Mouse (Mus musculus) neural tube, embryonic 14.5 days (tissue): Measurements from ENCODE around the gene Ccdc187. TPM values are rescaled to one million over a fixed set of nuclear protein-coding genes. Genes with fewer than 3 reads are reported as not detected.

Source experiments
- ATAC-seq: fragments of 200-750 bp; cut with Nextera tagmentation; 2 replicates; pipeline ENCODE4 v1.8.0; 2017; ENCODE audit warnings: low read depth, mild to moderate bottlenecking, moderate TSS enrichment, moderate library complexity
- H3K27ac ChIP-seq: fragments of 300-500 bp; sonication (generic); 2 replicates; pipeline ENCODE4 v1.5.1; 2014; ENCODE audit warnings: low read depth, mild to moderate bottlenecking, control low read depth, low read length, moderate library complexity, mixed read lengths
- H3K27me3 ChIP-seq: fragments of 300-500 bp; sonication (generic); 2 replicates; pipeline ENCODE4 v1.6.1; 2014; ENCODE audit warnings: low read length; ENCODE audit not compliant: control insufficient read depth, insufficient read depth
- H3K36me3 ChIP-seq: fragments of 300-500 bp; sonication (generic); 2 replicates; pipeline ENCODE4 v1.6.1; 2014; ENCODE audit warnings: low read length, mixed read lengths; ENCODE audit not compliant: control insufficient read depth, insufficient read depth
- H3K4me1 ChIP-seq: fragments of 300-500 bp; sonication (generic); 2 replicates; pipeline ENCODE4 v1.6.1; 2014; ENCODE audit warnings: low read length; ENCODE audit not compliant: control insufficient read depth, insufficient read depth
- H3K4me2 ChIP-seq: fragments of 300-500 bp; sonication (generic); 2 replicates; pipeline ENCODE4 v1.6.1; 2014; ENCODE audit warnings: mild to moderate bottlenecking, low read depth, low read length, control low read depth
- H3K4me3 ChIP-seq: fragments of 300-500 bp; sonication (generic); 2 replicates; pipeline ENCODE4 v1.5.1; 2014; ENCODE audit warnings: low read depth, low read length, control low read depth, mixed read lengths
- H3K9ac ChIP-seq: fragments of 300-500 bp; sonication (generic); replicated peaks from 2 replicates; pipeline ENCODE4 v1.6.1; 2014; ENCODE audit warnings: low read depth, mild to moderate bottlenecking, control low read depth, low read length, mixed read lengths
- H3K9me3 ChIP-seq: fragments of 300-500 bp; sonication (generic); 2 replicates; pipeline ENCODE4 v1.6.1; 2016; ENCODE audit warnings: low read length; ENCODE audit not compliant: control insufficient read depth
- WGBS: fragments of 180-500 bp; shearing (Covaris S2); extraction: QIAGEN DNeasy Blood & Tissue Kit; methylation state at CpG from one replicate; pipeline ENCODE4 v1.1.7; 2014; 5-methylcytosine and 5-hydroxymethylcytosine counted together
- polyA plus RNA-seq: library from polyadenylated mRNA; unstranded; fragments of >200 nt; fragmentation: Nextera tagmentation; extraction: Ambion mirVana; gene quantifications from 2 replicates; pipeline ENCODE4 v1.2.1, GENCODE M21; 2014

The Ccdc187 gene
- polyA plus RNA-seq, 1 experiment from 2014 or later: 0.08 TPM

DNA sequence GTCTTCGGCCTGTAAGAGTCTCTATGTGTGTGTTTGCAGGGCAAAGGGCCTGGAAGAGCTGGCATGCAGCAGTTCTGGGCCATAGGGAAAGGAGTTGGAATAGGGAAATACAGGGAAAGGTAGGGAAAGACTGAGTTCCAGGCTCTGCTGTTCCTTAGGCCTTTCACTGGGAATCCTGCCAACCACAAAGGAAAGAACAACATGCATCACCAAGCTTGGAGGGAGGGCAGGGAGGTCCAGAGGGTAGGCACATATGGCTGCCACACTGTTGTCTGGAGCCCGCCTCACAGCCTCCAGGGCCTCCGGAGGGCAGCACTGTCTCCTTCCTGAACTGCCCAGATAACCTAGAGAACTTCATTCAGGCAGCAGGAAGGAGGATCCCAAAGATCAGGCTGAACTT lies 70.4 kb downstream of the Ccdc187 start:
- Histone ChIP-seq H3K4me3 (no peak overlapping the region), H3K9me3 (no peaks in the 10 kb centered on the region), H3K27ac (no peak overlapping the region), H3K27me3 (no peaks in the 10 kb centered on the region), H3K4me2 (no peak overlapping the region), H3K36me3 (peaks cover 29% of the 10 kb centered on the region), H3K9ac (no peak overlapping the region), H3K4me1 (no peaks in the 10 kb centered on the region)
- WGBS: 91% methylated on average over 3 of the region's 3 CpGs
- ATAC-seq: no peak

DNA sequence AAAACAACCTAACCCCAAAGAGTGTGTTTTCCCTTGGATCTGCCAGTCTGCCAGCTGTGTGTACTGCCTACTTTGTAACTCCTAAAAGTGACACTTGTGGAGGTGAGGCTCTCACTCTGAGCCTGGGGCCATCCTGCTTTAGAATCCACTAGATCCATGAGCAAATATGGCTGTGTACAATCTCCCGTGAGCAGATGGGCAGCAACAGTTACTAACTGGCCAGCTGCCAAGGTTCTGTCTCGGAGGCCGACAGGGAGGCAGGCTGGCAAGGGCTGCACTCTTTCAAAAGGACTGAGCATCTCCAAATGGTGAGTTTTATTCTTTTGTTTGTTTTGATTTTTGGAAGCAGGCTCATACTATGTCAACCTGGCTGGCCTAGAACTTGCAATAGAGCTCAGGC lies 79.8 kb downstream of the Ccdc187 start:
- ATAC-seq: no peak
- WGBS: 21% methylated on average over 3 of the region's 3 CpGs
- Histone ChIP-seq H3K9ac (no peak overlapping the region), H3K27ac (no peak overlapping the region), H3K4me3 (no peak overlapping the region), H3K9me3 (no peaks in the 10 kb centered on the region), H3K36me3 (peaks cover 33% of the 10 kb centered on the region), H3K4me1 (no peaks in the 10 kb centered on the region), H3K4me2 (no peak overlapping the region), H3K27me3 (no peaks in the 10 kb centered on the region)

DNA sequence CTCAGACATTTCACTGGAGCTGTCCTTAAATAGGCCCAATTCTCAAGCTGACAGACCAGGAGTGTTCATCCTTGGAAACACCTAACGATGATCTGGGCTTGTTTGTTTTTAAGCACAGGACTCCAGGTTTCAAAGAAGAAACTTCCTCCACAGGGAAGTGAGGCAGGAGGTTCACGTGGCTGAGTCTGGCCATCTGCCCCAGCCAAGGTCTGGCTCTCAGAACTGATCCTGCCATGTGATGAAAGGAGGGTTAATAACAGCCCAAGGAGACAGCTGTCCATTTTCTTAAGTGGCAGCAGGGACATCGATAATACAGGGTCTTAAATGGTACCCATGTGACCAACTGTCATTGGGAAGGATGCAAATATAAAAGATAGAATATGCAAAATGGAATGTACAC lies 84.8 kb downstream of the Ccdc187 start:
- no peaks in the 10 kb centered on the region for H3K9me3 ChIP-seq
- no peak overlapping the region for H3K27ac ChIP-seq
- H3K4me2 ChIP-seq: no peak overlapping the region
- H3K4me3 ChIP-seq: no peak overlapping the region
- no peak for ATAC-seq
- 62% methylated on average over 3 of the region's 3 CpGs for WGBS
- peaks cover 12% of the 10 kb centered on the region; the same call in 1 of the 2 replicates for H3K4me1 ChIP-seq
- peaks cover 29% of the 10 kb centered on the region for H3K27me3 ChIP-seq
- no peak overlapping the region for H3K9ac ChIP-seq
- H3K36me3 ChIP-seq: peaks cover 24% of the 10 kb centered on the region

DNA sequence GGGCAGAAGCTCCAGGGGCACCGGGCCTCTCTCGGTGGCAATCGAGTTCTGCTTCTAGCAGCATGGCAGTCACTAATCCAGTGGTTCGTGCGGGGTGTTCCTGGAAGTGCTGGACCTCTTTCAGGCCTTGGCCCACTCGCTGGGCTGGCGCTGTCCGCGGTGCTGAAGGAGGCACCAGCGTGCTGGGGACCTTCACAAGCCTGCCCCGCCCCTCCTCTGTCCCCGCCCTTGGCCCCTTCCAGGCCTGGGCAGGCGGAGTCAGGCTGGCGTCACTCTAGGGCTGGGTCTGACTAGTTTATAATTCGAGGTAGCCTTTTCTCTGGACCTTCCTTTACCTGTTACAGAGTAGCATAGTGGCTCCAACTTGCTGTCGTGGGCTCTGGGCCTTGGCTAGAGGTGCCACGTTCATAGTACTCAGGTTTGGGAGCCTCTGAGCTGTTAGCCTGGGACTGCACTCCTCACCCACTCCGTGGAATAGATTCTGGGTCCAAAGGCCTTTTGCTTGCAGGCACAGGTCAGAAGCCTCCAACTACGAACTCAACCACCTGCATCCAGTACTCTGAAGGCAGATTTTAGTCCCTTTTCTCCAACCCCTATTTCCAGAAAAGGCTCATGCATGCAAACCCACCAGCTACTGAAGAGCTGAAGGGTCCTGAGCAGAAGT lies 86.1 kb downstream of the Ccdc187 start, which contains the start of gene Lhx3:
Gene Lhx3 (minus strand): TSS at position 164 of the 664 bp plus-strand sequence.
- ATAC-seq: peak; percentile 48; the same call in 1 of the 2 replicates
- Histone ChIP-seq H3K9me3 (no peaks in the 10 kb centered on the region), H3K4me3 (no peak within 1 kb of the TSS)

GRCm38 (mm10) chr2:26207559-26207958 lies 86.8 kb downstream of the Ccdc187 start:
- WGBS: 2% methylated on average over 9 of the region's 9 CpGs
- Histone ChIP-seq H3K9me3 (no peaks in the 10 kb centered on the region), H3K4me1 (peaks cover 12% of the 10 kb centered on the region; the same call in 1 of the 2 replicates), H3K36me3 (peaks cover 17% of the 10 kb centered on the region), H3K27me3 (peaks cover 43% of the 10 kb centered on the region), H3K4me3 (no peak overlapping the region), H3K27ac (no peak overlapping the region), H3K4me2 (no peak overlapping the region), H3K9ac (no peak overlapping the region)
- ATAC-seq: no peak

More for the DNA sequence above, 86.1 kb downstream of the Ccdc187 start, which contains the start of gene Lhx3:
- H3K4me1 ChIP-seq: peaks cover 12% of the 10 kb centered on the region; the same call in 1 of the 2 replicates
- no peak within 1 kb of the TSS for H3K9ac ChIP-seq
- WGBS: 7% methylated on average over 19 of the region's 19 CpGs
- H3K27ac ChIP-seq: no peak within 1 kb of the TSS
- H3K36me3 ChIP-seq: peaks cover 20% of the 10 kb centered on the region
- no peak within 1 kb of the TSS for H3K4me2 ChIP-seq
- peaks cover 40% of the 10 kb centered on the region for H3K27me3 ChIP-seq

DNA sequence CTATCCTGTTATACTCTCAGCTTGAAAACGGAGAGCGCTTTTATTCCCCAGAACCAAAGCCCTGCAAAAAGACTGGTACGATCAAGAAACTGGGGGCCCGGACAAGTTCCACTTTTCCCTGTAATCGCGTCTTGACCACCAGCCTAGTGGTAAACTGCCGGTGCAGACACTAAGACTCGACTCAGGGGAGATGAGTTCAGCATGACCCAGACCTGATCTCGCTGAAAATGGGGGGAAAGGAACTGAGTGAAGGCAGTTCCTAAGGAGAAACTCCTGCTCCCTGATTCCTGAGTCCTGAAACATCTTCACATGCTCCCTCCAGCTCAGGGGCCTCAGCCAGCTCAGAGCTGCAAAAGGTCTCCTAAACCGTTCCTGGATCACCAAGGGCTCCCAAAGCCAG lies 88.6 kb downstream of the Ccdc187 start:
- peaks cover 14% of the 10 kb centered on the region; the same call in 1 of the 2 replicates for H3K4me1 ChIP-seq
- no peaks in the 10 kb centered on the region for H3K9me3 ChIP-seq
- H3K36me3 ChIP-seq: peaks cover 4% of the 10 kb centered on the region; the same call in 1 of the 2 replicates
- H3K9ac ChIP-seq: no peak overlapping the region
- H3K27ac ChIP-seq: no peak overlapping the region
- WGBS: 7% methylated on average over 10 of the region's 10 CpGs
- no peak for ATAC-seq
- no peak overlapping the region for H3K4me2 ChIP-seq
- H3K4me3 ChIP-seq: no peak overlapping the region
- H3K27me3 ChIP-seq: peaks cover 61% of the 10 kb centered on the region

DNA sequence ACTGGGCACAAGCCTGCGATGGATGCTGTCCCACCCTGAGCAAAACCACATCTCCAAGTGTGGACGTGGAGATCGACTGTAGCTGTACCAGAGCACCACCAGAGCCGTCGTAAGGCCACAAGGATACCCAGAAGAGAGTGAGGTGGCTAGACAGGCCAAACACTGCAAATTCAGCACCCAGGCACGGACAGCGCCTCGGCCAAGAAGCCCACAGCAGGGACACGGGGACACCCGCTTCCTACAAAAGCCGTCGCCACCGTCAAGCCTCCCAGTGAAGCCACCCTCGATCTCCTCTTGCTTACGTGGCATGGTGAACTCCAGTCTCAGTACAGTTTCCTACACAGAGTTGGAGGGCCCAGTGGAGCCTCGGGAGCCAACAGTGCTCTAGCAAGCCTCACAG lies 89.2 kb downstream of the Ccdc187 start:
- H3K36me3 ChIP-seq: no peaks in the 10 kb centered on the region
- ATAC-seq: no peak
- 2% methylated on average over 16 of the region's 16 CpGs for WGBS
- no peaks in the 10 kb centered on the region for H3K9me3 ChIP-seq
- no peak overlapping the region for H3K27ac ChIP-seq
- H3K27me3 ChIP-seq: peaks cover 67% of the 10 kb centered on the region
- peaks cover 14% of the 10 kb centered on the region; the same call in 1 of the 2 replicates for H3K4me1 ChIP-seq
- H3K9ac ChIP-seq: no peak overlapping the region
- no peak overlapping the region for H3K4me3 ChIP-seq
- H3K4me2 ChIP-seq: no peak overlapping the region

GRCm38 (mm10) chr2:26202849-26203475 lies 91.4 kb downstream of the Ccdc187 start:
- ATAC-seq: no peak
- Histone ChIP-seq H3K4me1 (peaks cover 14% of the 10 kb centered on the region; the same call in 1 of the 2 replicates), H3K27me3 (peaks cover 83% of the 10 kb centered on the region), H3K4me2 (peak overlapping the region; percentile 31; the same call in 1 of the 2 replicates), H3K36me3 (no peaks in the 10 kb centered on the region), H3K4me3 (peak overlapping the region; percentile 15), H3K27ac (no peak overlapping the region), H3K9me3 (no peaks in the 10 kb centered on the region), H3K9ac (0 out of 2 replicates have a peak overlapping the region, but pooled peaks have one; percentile 8)
- WGBS: under 1% methylated on average over 36 of the region's 36 CpGs
